Mouse (Mus musculus) mesoderm, embryonic 11.5 days (tissue): ENCODE measurements around the gene Pnpla8.

Experiments
- DNase-seq: peaks from one replicate; pipeline ENCODE4 v3.0.0-alpha.2; 2012; ENCODE audit warnings: low read depth, low spot score

The Pnpla8 gene

GRCm38 (mm10) chr12:44346143-44346542, 125.0 kb downstream of the Pnpla8 start:
- DNase-seq = no peak

GRCm38 (mm10) chr12:44355116-44355515, 133.9 kb downstream of the Pnpla8 start:
- DNase-seq = no peak

- DNase-seq = no peak
These were observed 136.3 kb downstream of the Pnpla8 start for GRCm38 (mm10) chr12:44357460-44357859.

- DNase-seq = peak; percentile 65
These were observed 136.7 kb downstream of the Pnpla8 start for GRCm38 (mm10) chr12:44357881-44358280.

- DNase-seq = peak; percentile 7
These were observed 150.0 kb downstream of the Pnpla8 start for GRCm38 (mm10) chr12:44371076-44371710.
